Mouse (Mus musculus): ENCODE data around the gene Hspa1b. TPM values are rescaled to one million over a fixed set of nuclear protein-coding genes. Genes with fewer than 3 reads are reported as not detected.
"Not testable (repeated sequence)": the region's sequence is repeated elsewhere in the genome, so short reads cannot be mapped to it uniquely, and the experiment has no call there.

Hspa1b gene
- polyA plus RNA-seq, 1 experiment from 2014 or later, result 0.09 TPM

DNA sequence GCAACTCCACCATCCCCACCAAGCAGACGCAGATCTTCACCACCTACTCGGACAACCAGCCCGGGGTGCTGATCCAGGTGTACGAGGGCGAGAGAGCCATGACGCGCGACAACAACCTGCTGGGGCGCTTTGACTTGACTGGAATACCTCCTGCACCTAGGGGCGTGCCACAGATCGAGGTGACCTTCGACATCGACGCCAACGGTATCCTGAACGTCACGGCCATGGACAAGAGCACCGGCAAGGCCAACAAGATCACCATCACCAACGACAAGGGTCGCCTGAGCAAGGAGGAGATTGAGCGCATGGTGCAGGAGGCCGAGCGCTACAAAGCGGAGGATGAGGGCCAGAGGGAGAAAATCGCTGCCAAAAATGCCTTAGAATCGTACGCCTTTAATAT lies 19.2 kb upstream of the Hspa1b start:
- H3K9me3 ChIP-seq (ENCODE audit: control insufficient read depth, low read length), result no peaks in the 10 kb centered on the region
- H3K27me3 ChIP-seq (ENCODE audit: control insufficient read depth, insufficient read depth, low read length), result no peaks in the 10 kb centered on the region
- ATAC-seq (ENCODE audit: insufficient number of reproducible peaks, insufficient read depth, low FRiP score, low read depth), result no peak
- H3K9ac ChIP-seq (ENCODE audit: low read length), result no peak overlapping the region
- 86% methylated on average over 27 of the region's 27 CpGs for WGBS
- peaks cover 2 to 15% of the 10 kb centered on the region in 2 experiments; a peak in 3 of 4 replicates for H3K4me1 ChIP-seq (ENCODE audit: control insufficient read depth in 2 of 2, insufficient read depth in 2 of 2, low read length in 2 of 2)
- no peak overlapping the region for H3K27ac ChIP-seq (replicated peaks in 1 of 2; ENCODE audit: control insufficient read depth in 1 of 2, insufficient read depth in 1 of 2, low read depth in 2 of 2, low read length in 2 of 2)
- no peak overlapping the region for H3K4me2 ChIP-seq (ENCODE audit: low read length)
- no peaks in the 10 kb centered on the region for H3K36me3 ChIP-seq (ENCODE audit: control insufficient read depth, insufficient read depth, low read length)
- no peak overlapping the region for H3K4me3 ChIP-seq (ENCODE audit: control insufficient read depth in 1 of 2, insufficient read depth in 1 of 2, low read depth in 1 of 2, low read length in 2 of 2)

DNA sequence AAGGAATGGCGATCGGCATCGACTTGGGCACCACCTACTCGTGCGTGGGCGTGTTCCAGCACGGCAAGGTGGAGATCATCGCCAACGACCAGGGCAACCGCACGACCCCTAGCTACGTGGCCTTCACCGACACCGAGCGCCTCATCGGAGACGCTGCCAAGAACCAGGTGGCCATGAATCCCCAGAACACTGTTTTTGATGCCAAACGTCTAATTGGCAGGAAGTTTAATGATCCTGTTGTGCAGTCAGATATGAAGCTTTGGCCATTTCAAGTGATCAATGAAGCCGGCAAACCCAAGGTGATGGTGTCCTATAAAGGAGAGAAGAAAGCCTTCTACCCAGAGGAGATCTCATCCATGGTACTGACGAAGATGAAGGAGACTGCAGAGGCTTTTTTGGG lies 18.0 kb upstream of the Hspa1b start:
- H3K4me2 ChIP-seq (ENCODE audit: low read length), result no peak overlapping the region
- WGBS, result 92% methylated on average over 20 of the region's 20 CpGs
- H3K27ac ChIP-seq (replicated peaks in 1 of 2; ENCODE audit: control insufficient read depth in 1 of 2, insufficient read depth in 1 of 2, low read depth in 2 of 2, low read length in 2 of 2), result no peak overlapping the region
- H3K27me3 ChIP-seq (ENCODE audit: control insufficient read depth, insufficient read depth, low read length), result no peaks in the 10 kb centered on the region
- H3K4me1 ChIP-seq (ENCODE audit: control insufficient read depth in 2 of 2, insufficient read depth in 2 of 2, low read length in 2 of 2), result peaks cover 7 to 9% of the 10 kb centered on the region in 2 experiments
- no peak overlapping the region for H3K9ac ChIP-seq (ENCODE audit: low read length)
- no peak for ATAC-seq (ENCODE audit: insufficient number of reproducible peaks, insufficient read depth, low FRiP score, low read depth)
- H3K36me3 ChIP-seq (ENCODE audit: control insufficient read depth, insufficient read depth, low read length), result no peaks in the 10 kb centered on the region
- H3K4me3 ChIP-seq (ENCODE audit: control insufficient read depth in 1 of 2, insufficient read depth in 1 of 2, low read depth in 1 of 2, low read length in 2 of 2), result no peak overlapping the region
- H3K9me3 ChIP-seq (ENCODE audit: control insufficient read depth, low read length), result no peaks in the 10 kb centered on the region

DNA sequence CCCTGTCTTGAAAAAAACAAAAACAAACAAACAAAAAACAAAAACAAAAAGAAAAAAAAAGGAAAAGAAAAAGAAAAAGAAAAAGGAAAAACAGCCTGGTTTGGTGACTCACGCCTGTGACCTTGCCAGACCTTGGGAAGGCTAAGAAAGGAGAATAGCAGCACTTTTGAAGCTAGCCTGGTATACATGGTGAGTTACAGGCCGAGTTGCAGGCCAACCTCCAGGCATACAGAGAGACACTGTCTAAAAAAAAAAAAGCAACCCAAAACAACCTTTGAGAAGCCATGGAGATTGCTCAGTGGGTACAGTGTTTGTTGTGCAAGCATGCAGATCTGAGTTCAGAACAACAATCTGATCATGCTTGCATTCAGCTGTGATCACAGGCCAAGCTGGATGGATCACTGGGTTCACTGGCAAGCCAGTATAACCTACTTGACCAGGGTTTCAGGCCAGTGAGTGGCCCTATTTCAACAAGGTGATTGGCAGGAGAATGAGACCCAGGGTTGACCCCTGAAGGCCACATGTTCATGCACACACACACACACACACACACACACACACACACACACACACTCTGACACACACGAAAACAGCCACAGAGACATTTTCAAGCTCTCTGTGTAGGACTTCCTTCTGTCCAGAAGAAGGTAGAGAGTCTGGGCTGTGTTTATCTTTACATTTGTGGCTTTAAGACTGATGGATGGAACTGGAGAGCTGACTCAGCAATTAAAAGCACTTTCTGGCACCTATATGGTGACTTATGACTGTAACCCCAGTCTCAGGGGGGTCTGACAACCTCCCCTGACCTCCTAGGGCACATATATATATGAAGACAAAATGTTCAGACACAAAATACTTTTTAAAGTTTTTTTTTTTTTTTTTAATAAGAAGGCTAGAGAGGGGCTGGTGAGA lies 16.8 kb upstream of the Hspa1b start:
- Histone ChIP-seq H3K36me3 (ENCODE audit: control insufficient read depth, insufficient read depth, low read length) (no peaks in the 10 kb centered on the region), H3K9ac (ENCODE audit: low read length) (no peak overlapping the region)
- 80% methylated on average over 3 of the region's 3 CpGs for WGBS

DNA sequence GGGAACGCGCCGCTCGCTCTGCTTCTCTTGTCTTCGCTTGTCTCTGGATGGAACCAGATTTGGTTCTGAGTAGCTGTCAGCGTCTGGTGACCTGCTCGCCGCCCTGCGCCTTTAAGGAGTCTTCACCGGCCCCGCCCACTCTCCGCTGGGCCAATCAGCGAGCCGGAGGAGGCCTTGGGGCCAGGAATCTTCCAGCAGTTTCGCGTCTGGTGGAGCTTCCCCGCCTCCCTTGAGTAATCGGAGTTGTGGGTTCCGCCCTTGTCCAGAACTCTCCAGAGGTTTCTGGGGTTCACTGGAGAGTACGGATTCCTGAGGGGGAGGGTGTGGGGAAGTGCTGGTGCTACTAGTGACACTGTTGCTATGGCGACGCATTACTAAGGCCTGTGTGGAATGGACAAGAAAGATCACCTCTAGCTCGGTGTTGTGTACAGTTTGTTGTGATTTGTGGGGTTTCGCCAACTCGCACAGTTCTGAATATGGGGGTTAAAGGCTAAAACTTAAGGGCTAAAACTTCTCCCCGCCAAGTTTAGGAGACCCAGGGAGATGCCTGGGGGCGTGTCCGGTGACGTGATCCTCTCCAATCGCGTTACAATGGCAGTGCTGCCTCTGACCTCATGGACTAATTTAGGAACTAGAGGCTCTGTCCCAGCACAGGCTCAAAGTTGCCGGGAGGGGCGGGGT lies 13.2 kb upstream of the Hspa1b start, which contains the start of the genes Hspa1a and Hspa1l:
Hspa1a (minus strand) TSS at position 88 of the 681 bp plus-strand sequence.
Hspa1l (plus strand) TSS at position 635 of the 681 bp plus-strand sequence.
- H3K9me3 ChIP-seq (ENCODE audit: control insufficient read depth, low read length); H3K4me1 ChIP-seq (ENCODE audit: control insufficient read depth in 2 of 2, insufficient read depth in 2 of 2, low read length in 2 of 2); H3K36me3 ChIP-seq (ENCODE audit: control insufficient read depth, insufficient read depth, low read length): not testable (repeated sequence)
- Histone ChIP-seq H3K4me3 (ENCODE audit: control insufficient read depth in 1 of 2, insufficient read depth in 1 of 2, low read depth in 1 of 2, low read length in 2 of 2) (peak within 1 kb of the TSS; percentile 47 to 52), H3K4me2 (ENCODE audit: low read length) (peak within 1 kb of the TSS; percentile 76), H3K9ac (ENCODE audit: low read length) (peak within 1 kb of the TSS; percentile 63), H3K27me3 (ENCODE audit: control insufficient read depth, insufficient read depth, low read length) (peaks cover 24% of the 10 kb centered on the region), H3K27ac (replicated peaks in 1 of 2; ENCODE audit: control insufficient read depth in 1 of 2, insufficient read depth in 1 of 2, low read depth in 2 of 2, low read length in 2 of 2) (peak within 1 kb of the TSS; percentile 80 to 83)
- peak; percentile 89 for ATAC-seq (ENCODE audit: insufficient number of reproducible peaks, insufficient read depth, low FRiP score, low read depth)
- WGBS, result 1% methylated on average over 25 of the region's 33 CpGs

More for the DNA sequence above, 16.8 kb upstream of the Hspa1b start:
- ATAC-seq (ENCODE audit: insufficient number of reproducible peaks, insufficient read depth, low FRiP score, low read depth), result no peak
- H3K4me2 ChIP-seq (ENCODE audit: low read length), result no peak overlapping the region
- peaks cover 5% of the 10 kb centered on the region in 2 experiments for H3K4me1 ChIP-seq (ENCODE audit: control insufficient read depth in 2 of 2, insufficient read depth in 2 of 2, low read length in 2 of 2)
- H3K27ac ChIP-seq (replicated peaks in 1 of 2; ENCODE audit: control insufficient read depth in 1 of 2, insufficient read depth in 1 of 2, low read depth in 2 of 2, low read length in 2 of 2), result no peak overlapping the region
- H3K4me3 ChIP-seq (ENCODE audit: control insufficient read depth in 1 of 2, insufficient read depth in 1 of 2, low read depth in 1 of 2, low read length in 2 of 2), result no peak overlapping the region
- no peaks in the 10 kb centered on the region for H3K27me3 ChIP-seq (ENCODE audit: control insufficient read depth, insufficient read depth, low read length)
- H3K9me3 ChIP-seq (ENCODE audit: control insufficient read depth, low read length), result no peaks in the 10 kb centered on the region

DNA sequence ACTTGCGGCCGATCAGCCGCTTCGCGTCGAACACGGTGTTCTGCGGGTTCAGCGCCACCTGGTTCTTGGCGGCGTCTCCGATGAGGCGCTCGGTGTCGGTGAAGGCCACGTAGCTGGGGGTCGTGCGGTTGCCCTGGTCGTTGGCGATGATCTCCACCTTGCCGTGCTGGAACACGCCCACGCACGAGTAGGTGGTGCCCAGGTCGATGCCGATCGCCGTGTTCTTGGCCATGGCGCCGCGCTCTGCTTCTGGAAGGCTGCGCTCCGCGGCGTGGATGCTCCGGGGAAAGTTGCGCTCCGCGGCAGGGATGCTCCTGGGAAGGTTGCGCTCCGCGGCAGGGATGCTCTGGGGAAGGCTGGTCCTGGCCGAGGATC lies 12.6 kb upstream of the Hspa1b start:
- not testable (repeated sequence) for H3K9me3 ChIP-seq (ENCODE audit: control insufficient read depth, low read length); H3K4me1 ChIP-seq (ENCODE audit: control insufficient read depth in 2 of 2, insufficient read depth in 2 of 2, low read length in 2 of 2); H3K36me3 ChIP-seq (ENCODE audit: control insufficient read depth, insufficient read depth, low read length); H3K9ac ChIP-seq (ENCODE audit: low read length); H3K27ac ChIP-seq (replicated peaks in 1 of 2; ENCODE audit: control insufficient read depth in 1 of 2, insufficient read depth in 1 of 2, low read depth in 2 of 2, low read length in 2 of 2)
- Histone ChIP-seq H3K27me3 (ENCODE audit: control insufficient read depth, insufficient read depth, low read length) (peaks cover 24% of the 10 kb centered on the region), H3K4me2 (ENCODE audit: low read length) (peak overlapping the region; percentile 76), H3K4me3 (ENCODE audit: control insufficient read depth in 1 of 2, insufficient read depth in 1 of 2, low read depth in 1 of 2, low read length in 2 of 2) (peak overlapping the region; percentile 46 to 47)
- ATAC-seq (ENCODE audit: insufficient number of reproducible peaks, insufficient read depth, low FRiP score, low read depth), result peak; percentile 24
- 5% methylated on average over 11 of the region's 43 CpGs for WGBS

DNA sequence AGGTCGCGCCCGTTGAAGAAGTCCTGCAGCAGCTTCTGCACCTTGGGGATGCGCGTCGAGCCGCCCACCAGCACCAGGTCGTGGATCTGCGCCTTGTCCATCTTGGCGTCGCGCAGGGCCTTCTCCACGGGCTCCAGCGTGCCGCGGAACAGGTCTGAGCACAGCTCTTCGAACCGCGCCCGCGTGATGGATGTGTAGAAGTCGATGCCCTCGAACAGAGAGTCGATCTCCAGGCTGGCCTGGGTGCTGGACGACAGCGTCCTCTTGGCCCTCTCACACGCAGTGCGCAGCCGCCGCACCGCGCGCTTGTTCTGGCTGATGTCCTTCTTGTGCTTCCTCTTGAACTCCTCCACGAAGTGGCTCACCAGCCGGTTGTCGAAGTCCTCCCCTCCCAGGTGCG lies 11.8 kb upstream of the Hspa1b start:
- 21% methylated on average over 15 of the region's 37 CpGs for WGBS
- not testable (repeated sequence) for H3K4me2 ChIP-seq (ENCODE audit: low read length); H3K27ac ChIP-seq (replicated peaks in 1 of 2; ENCODE audit: control insufficient read depth in 1 of 2, insufficient read depth in 1 of 2, low read depth in 2 of 2, low read length in 2 of 2); H3K4me3 ChIP-seq (ENCODE audit: control insufficient read depth in 1 of 2, insufficient read depth in 1 of 2, low read depth in 1 of 2, low read length in 2 of 2); H3K4me1 ChIP-seq (ENCODE audit: control insufficient read depth in 2 of 2, insufficient read depth in 2 of 2, low read length in 2 of 2); ATAC-seq (ENCODE audit: insufficient number of reproducible peaks, insufficient read depth, low FRiP score, low read depth); H3K9ac ChIP-seq (ENCODE audit: low read length); H3K9me3 ChIP-seq (ENCODE audit: control insufficient read depth, low read length); H3K36me3 ChIP-seq (ENCODE audit: control insufficient read depth, insufficient read depth, low read length)
- H3K27me3 ChIP-seq (ENCODE audit: control insufficient read depth, insufficient read depth, low read length), result peaks cover 24% of the 10 kb centered on the region

DNA sequence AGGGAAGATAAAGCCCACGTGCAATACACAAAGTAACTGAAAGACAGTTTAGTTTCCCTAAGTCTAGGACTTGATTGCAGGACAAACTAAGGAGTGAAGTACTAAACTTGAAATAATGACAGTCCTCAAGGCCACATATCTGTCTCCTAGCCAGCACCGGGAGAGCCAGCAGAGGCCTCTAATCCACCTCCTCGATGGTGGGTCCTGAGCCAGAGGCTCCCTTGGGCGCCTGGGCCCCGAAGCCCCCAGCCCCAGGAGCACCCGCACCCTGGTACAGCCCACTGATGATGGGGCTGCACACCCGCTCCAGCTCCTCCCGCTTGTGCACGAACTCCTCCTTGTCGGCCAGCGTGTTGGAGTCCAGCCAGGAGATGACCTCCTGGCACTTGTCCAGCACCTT lies 10.8 kb upstream of the Hspa1b start, which contains the start of gene Gm20481:
Gm20481 (plus strand) TSS at position 91 of the 400 bp plus-strand sequence.
- ATAC-seq (ENCODE audit: insufficient number of reproducible peaks, insufficient read depth, low FRiP score, low read depth); H3K4me3 ChIP-seq (ENCODE audit: control insufficient read depth in 1 of 2, insufficient read depth in 1 of 2, low read depth in 1 of 2, low read length in 2 of 2); H3K27ac ChIP-seq (replicated peaks in 1 of 2; ENCODE audit: control insufficient read depth in 1 of 2, insufficient read depth in 1 of 2, low read depth in 2 of 2, low read length in 2 of 2); H3K9me3 ChIP-seq (ENCODE audit: control insufficient read depth, low read length); H3K4me2 ChIP-seq (ENCODE audit: low read length); H3K4me1 ChIP-seq (ENCODE audit: control insufficient read depth in 2 of 2, insufficient read depth in 2 of 2, low read length in 2 of 2); H3K9ac ChIP-seq (ENCODE audit: low read length); H3K36me3 ChIP-seq (ENCODE audit: control insufficient read depth, insufficient read depth, low read length): not testable (repeated sequence)
- WGBS, result 58% methylated on average over 6 of the region's 11 CpGs
- peaks cover 24% of the 10 kb centered on the region for H3K27me3 ChIP-seq (ENCODE audit: control insufficient read depth, insufficient read depth, low read length)

All from heart, embryonic 14.5 days (tissue).